Mouse (Mus musculus) CH12.LX (cell line): ENCODE data around the gene Gm49368.

Experiments
- CHD1 ChIP-seq: IDR thresholded peaks from 2 replicates; pipeline ENCODE4 v1.6.1; 2012; ENCODE audit warnings: low read depth, low read length, improper control_type of control experiment, inconsistent platforms
- CHD2 ChIP-seq: IDR thresholded peaks from 2 replicates; pipeline ENCODE4 v1.6.1; 2011; ENCODE audit warnings: low read length, improper control_type of control experiment
- CTCF ChIP-seq, 2 experiments: IDR thresholded peaks in 1 of 2; conservative IDR thresholded peaks in 1 of 2; 2 replicates each; pipeline ENCODE4 v1.5.1; 2011 to 2012; ENCODE audit warnings: low read depth in 2 of 2, low read length in 2 of 2, improper control_type of control experiment in 1 of 2, inconsistent platforms in 1 of 2, mild to moderate bottlenecking in 1 of 2, moderate library complexity in 1 of 2
- EP300 ChIP-seq: IDR thresholded peaks from 2 replicates; pipeline ENCODE4 v1.6.1; 2011; ENCODE audit warnings: low read length, improper control_type of control experiment
- HCFC1 ChIP-seq: IDR thresholded peaks from 2 replicates; pipeline ENCODE4 v1.6.1; 2012; ENCODE audit warnings: low read depth, mild to moderate bottlenecking, inconsistent platforms, low read length, improper control_type of control experiment
- MAX ChIP-seq: IDR thresholded peaks from 2 replicates; pipeline ENCODE4 v1.6.1; 2011; ENCODE audit warnings: low read length, improper control_type of control experiment
- SMC3 ChIP-seq: IDR thresholded peaks from 2 replicates; pipeline ENCODE4 v1.6.1; 2011; ENCODE audit warnings: low read depth, low read length, improper control_type of control experiment
- TBP ChIP-seq: conservative IDR thresholded peaks from 2 replicates; pipeline ENCODE4 v1.6.1; 2011; ENCODE audit warnings: low read depth, low read length, improper control_type of control experiment
- UBTF ChIP-seq: IDR thresholded peaks from 2 replicates; pipeline ENCODE4 v1.6.1; 2012; ENCODE audit warnings: low read depth, mild to moderate bottlenecking, inconsistent platforms, low read length, improper control_type of control experiment, moderate library complexity
- ZMIZ1 ChIP-seq: IDR thresholded peaks from 2 replicates; pipeline ENCODE4 v1.6.1; 2012; ENCODE audit warnings: low read depth, mild to moderate bottlenecking, inconsistent platforms, low read length, improper control_type of control experiment

- TF ChIP-seq SMC3, result no peak
- TF ChIP-seq ZMIZ1, result no peak
- no peak for TF ChIP-seq CHD1
- TF ChIP-seq EP300, result no peak
- no peak for TF ChIP-seq MAX
- TF ChIP-seq HCFC1, result no peak
- no peak for TF ChIP-seq CHD2
- no peak for TF ChIP-seq UBTF
- no peak for TF ChIP-seq TBP
- TF ChIP-seq CTCF (conservative IDR thresholded peaks at IDR 0.05 in 1 of 2, IDR thresholded peaks at IDR 0.05 in 1 of 2; ENCODE audit: low read depth in 2 of 2, low read length in 2 of 2), result no peak
Observed at GRCm38 (mm10) chr7:128033616-128034015, 28.9 kb upstream of the Gm49368 start.
